Mouse (Mus musculus): Measurements from ENCODE around the gene Bud13.

DNA sequence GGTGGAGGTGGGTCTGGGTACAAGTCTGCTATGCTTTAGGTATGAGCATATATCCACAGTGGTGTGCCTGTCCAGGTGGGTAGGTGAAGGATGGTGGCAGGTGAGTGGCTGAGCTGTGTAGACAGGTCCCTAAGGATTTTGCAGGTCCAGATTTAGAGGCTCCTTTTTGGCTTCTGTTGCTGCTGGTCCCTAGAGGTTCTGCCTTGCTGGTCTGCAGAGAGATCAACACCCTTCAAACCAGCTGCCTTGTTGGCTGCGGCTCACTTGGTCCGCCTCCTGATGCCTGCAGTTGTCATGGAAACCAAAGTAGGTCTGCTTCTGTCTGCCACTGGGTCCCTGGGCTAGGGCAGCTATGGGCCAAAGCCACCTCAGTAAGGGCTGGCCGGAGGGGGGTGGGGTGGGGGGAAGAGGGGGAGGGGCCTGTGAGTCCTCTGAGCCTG is 55.1 kb downstream of the Bud13 start:
- TF ChIP-seq CTCF (IDR thresholded peaks at IDR 0.05; ENCODE audit: extremely low read depth, insufficient read depth, insufficient read length, insufficient replicate concordance) (no peak), POLR2A (IDR thresholded peaks at IDR 0.05; ENCODE audit: low read depth, low read length) (no peak)

All from spleen, adult 2 months (tissue).